Mouse (Mus musculus): ENCODE results near the gene Dhdds.

The Dhdds gene

GRCm38 (mm10) chr4:133956358-133956757, 44.4 kb downstream of the Dhdds start:
- in situ Hi-C loops (cut with MboI, MseI) = no loop called here

DNA sequence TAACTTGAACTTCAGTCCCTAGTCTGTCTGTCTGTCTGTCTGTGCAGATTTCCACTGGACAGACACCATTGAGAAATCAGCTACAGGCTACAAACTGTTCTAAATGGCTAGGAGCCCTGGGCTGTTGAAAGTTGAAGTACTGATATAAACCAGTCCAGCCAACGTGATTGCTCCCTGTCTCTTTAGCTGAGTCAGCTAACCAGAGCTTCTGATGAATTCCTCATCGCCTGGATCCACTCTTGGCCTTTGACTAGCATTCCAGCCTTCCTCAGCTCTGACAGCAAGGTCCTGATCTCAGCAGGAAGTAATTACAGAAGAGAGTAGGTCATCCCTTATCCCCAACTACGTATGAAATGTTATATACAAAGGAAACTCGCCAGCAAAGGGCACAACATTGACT, 54.0 kb downstream of the Dhdds start:
- in situ Hi-C loops (cut with MboI, MseI) = no loop called here

DNA sequence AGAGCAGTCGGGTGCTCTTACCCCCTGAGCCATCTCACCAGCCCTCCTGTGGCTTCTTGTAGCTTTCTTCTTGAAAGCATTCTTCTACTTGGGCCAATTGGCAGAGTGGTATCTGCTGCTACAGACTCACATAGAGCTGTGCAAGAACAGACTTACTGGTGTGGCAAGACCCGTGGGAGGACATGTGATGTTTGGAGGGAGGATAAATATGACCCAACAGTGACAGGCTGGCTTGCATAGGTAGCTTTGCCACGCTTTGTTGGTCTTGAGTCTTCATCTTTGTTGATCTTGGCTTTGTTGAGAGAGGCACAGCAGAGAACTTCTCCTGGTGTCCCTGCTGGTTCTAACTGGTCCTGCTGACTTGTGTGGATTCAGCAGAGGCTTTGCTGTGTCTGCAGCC, 56.9 kb downstream of the Dhdds start:
- in situ Hi-C loops (cut with MboI, MseI) = no loop called here

DNA sequence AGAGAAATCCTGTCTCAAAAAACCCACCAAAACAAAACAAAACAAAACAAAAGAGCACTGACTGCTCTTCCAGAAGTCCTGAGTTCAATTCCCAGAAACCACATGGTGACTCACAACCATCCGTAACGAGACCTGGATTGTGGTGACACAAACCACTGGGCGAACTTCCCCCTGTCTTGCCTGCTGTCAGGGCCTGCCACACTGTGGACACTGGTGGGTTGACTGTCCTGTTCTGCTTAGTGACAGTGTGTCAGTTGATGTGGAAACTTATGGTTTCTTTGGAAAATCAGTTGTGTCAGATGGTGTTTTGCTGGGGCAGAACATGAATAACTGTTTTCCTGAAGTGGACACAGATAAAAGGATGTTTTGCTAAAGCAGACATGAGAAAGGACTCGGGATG, 58.0 kb downstream of the Dhdds start:
- in situ Hi-C loops (cut with MboI, MseI) = no loop called here

GRCm38 (mm10) chr4:133941576-133941975, 59.1 kb downstream of the Dhdds start:
- in situ Hi-C loops (cut with MboI, MseI) = no loop called here

- in situ Hi-C loops (cut with MboI, MseI) = no loop called here
These were observed 60.1 kb downstream of the Dhdds start for GRCm38 (mm10) chr4:133940386-133941260.

GRCm38 (mm10) chr4:133938077-133938476, 62.6 kb downstream of the Dhdds start:
- in situ Hi-C loops (cut with MboI, MseI) = no loop called here

- in situ Hi-C loops (cut with MboI, MseI) = no loop called here
These were observed 68.9 kb downstream of the Dhdds start for GRCm38 (mm10) chr4:133931785-133932184.

GRCm38 (mm10) chr4:133931349-133931748, 69.4 kb downstream of the Dhdds start:
- in situ Hi-C loops (cut with MboI, MseI) = no loop called here

GRCm38 (mm10) chr4:133929278-133929670, 71.4 kb downstream of the Dhdds start:
- in situ Hi-C loops (cut with MboI, MseI) = no loop called here

GRCm38 (mm10) chr4:133928576-133929277, 72.0 kb downstream of the Dhdds start:
- in situ Hi-C loops (cut with MboI, MseI) = no loop called here

- in situ Hi-C loops (cut with MboI, MseI) = no loop called here
These were observed 75.5 kb downstream of the Dhdds start for GRCm38 (mm10) chr4:133925204-133925603.

DNA sequence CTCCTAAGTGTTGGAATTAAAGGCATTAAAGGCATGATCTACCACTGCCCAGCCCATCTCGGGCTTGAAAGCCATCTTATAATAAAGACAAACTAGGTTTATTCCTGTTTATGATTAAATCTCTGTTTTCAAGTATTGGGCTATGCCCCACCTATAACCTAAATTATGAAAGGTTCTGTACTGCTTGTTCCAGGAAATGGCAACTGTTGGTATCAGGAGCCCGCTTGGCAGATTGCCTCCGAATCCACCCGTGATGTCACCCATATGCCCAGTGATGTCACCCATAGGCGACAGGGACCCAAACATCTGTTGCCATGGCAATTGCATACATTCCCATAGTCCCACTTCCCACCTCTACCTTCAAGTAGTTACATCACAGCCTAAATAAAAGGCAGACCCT, 77.0 kb downstream of the Dhdds start:
- in situ Hi-C loops (cut with MboI, MseI) = no loop called here
